Mouse (Mus musculus) monocyte, adult 2 months (primary cell): ENCODE measurements around the gene Smyd1.

Experiments
- DNase-seq, 2 experiments: peaks; one replicate each; pipeline ENCODE4 v3.0.0; 2022; ENCODE audit warnings: low spot score in 2 of 2, low read depth in 1 of 2

Smyd1 gene

DNA sequence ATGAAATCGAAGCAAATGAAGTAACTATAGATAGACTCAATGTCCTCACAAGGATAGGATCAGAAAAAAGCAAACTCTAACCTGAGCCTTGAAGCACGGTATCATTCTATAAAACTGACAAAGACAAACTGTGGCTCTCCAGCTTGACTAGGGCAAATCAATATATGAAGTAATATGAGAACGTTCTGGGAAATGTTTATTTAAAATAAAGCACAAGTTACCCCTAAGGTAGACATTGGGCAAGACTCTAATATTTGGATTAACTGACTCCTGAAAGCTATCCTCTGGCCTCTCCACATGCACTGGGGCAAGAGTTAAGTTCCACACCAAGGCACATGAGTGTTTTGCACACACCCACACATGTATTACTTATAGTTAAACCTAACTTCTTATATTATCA is 61.0 kb downstream of the Smyd1 start:
- no peak for DNase-seq

DNA sequence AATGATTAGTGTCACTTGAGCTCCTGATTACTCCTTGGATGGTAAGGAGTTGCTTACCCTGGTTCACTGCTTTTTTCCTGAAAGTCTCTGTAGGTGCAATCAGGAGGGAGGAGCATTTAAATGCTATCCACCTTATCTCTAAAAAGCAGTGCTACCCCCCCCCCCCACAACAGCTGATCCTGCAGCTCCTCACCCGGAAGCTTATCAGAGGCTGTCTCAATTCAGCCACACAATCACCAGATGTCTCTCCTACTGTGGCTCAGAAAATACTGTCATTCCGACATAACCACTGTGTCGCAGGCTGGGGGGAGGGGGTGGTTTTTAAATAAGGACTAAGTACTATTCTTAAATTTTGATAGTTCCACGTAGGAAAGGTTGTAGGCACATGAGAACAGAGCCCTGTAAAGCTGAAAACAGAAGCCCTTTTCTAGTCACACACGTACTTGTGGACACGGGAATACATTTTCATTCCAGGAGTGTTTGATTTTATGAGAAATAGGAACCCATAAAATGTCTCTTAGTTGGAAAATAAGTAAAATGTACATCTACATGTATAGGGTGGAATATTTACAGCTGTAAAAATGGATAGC is 61.9 kb downstream of the Smyd1 start:
- DNase-seq: no peak

GRCm38 (mm10) chr6:71259166-71259565 is 62.9 kb downstream of the Smyd1 start:
- no peak for DNase-seq

DNA sequence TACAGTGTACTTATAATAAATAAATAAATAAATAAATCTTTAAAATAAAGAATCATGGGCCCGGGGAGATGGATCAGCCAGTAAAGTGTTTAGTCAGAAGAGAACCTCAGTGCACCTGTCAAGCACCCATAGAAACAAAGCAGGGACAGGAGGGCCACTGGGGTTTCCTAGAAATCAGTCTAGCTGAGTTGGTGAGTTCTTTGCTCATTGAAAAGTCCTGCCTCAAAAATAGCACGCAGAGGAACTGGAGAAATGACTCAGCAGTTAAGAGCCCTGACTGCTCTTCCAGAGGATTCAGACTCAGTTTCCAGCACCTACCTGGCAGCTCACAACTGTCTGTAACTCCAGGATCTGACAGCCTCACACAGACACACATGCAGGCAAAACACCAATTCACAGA is 63.5 kb downstream of the Smyd1 start:
- no peak for DNase-seq

DNA sequence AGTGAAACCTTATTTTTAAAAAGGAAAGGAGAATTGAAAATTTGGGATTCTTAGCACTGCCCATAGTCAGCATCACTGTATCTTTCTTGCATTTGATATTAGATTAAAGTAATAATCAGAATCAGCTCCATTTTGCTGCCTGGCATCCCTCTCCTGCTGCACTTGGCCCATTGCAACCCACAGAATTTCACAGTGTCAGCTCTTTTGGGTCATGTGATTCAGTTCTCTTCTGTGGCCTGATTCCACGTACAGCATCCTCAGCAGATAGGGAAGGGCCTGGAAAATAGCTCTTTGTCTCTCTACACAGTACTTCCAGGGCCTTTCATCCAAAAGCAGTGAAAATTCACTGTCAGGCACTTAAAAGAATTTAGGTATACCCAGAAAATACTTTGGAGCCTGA is 64.7 kb downstream of the Smyd1 start:
- DNase-seq: no peak

GRCm38 (mm10) chr6:71256166-71256565 is 65.9 kb downstream of the Smyd1 start:
- DNase-seq: no peak

GRCm38 (mm10) chr6:71254456-71254855 is 67.6 kb downstream of the Smyd1 start:
- no peak for DNase-seq

DNA sequence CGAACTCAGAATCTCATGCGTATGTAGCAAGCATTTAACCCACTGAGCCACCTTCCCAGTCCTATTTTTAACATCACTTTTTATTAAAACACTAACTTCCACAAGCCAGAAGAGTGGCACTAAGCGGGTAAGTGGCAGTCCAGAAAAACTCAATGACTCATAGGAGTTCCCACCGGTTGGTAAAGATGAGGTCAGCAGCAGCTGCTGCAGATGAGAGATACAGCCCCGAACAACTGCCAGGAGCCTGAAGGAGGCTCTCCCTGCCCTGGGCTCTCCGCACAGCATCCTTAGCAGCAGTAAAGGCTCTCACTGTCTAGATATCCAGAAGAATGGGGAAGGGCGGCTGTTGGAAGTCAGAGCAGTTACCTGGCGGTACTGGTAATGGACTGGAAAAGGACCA is 71.1 kb downstream of the Smyd1 start:
- DNase-seq: no peak

GRCm38 (mm10) chr6:71249615-71250014 is 72.4 kb downstream of the Smyd1 start:
- no peak for DNase-seq

GRCm38 (mm10) chr6:71248420-71248819 is 73.6 kb downstream of the Smyd1 start:
- DNase-seq: no peak

- no peak for DNase-seq
Measured at GRCm38 (mm10) chr6:71243258-71243657, 78.8 kb downstream of the Smyd1 start.

- no peak for DNase-seq
Measured at GRCm38 (mm10) chr6:71242811-71243210, 79.2 kb downstream of the Smyd1 start.

DNA sequence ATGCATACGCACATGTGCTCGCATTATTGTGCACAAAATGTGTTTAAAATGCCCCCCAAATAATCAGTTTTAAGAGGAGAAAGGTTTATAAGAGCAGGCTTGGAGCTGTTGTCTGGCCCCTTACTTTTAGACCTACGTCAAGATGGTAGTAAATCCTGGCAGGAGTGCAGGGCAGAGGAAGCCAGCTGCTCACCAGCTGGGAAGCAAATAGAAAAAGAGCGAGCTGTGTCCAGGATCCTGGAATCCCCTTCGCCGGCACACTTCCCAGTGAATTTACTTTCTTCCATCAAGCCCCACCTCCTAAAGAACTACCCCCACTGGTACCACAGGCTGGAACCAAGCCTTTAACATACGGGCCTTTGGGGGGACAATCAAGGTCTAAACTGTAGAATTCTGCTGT is 81.2 kb downstream of the Smyd1 start:
- DNase-seq: no peak

GRCm38 (mm10) chr6:71239069-71239750 is 82.8 kb downstream of the Smyd1 start:
- no peak for DNase-seq

GRCm38 (mm10) chr6:71237031-71237431 is 85.0 kb downstream of the Smyd1 start:
- DNase-seq: no peak

GRCm38 (mm10) chr6:71236506-71236905 is 85.5 kb downstream of the Smyd1 start:
- no peak for DNase-seq

GRCm38 (mm10) chr6:71235944-71236343 is 86.1 kb downstream of the Smyd1 start:
- DNase-seq: no peak

DNA sequence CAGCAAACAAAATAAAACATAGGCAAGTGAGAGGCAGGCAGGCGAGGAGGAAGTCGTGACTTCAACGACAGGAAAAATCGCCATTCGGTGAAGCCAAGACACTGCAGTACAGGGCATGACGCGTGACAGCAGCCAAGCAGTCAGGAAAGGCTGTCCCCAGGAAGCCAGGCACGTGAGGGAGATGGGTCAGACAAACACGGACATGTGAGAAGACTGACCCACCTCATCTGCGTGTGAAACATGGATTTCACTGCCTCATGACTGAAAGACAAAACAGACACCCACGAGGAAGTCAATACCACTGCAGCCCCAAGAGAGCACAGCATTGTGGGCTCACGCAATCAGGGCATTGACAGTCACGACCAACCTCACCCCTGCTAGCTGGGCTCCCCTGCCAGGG is 86.9 kb downstream of the Smyd1 start:
- DNase-seq: no peak

DNA sequence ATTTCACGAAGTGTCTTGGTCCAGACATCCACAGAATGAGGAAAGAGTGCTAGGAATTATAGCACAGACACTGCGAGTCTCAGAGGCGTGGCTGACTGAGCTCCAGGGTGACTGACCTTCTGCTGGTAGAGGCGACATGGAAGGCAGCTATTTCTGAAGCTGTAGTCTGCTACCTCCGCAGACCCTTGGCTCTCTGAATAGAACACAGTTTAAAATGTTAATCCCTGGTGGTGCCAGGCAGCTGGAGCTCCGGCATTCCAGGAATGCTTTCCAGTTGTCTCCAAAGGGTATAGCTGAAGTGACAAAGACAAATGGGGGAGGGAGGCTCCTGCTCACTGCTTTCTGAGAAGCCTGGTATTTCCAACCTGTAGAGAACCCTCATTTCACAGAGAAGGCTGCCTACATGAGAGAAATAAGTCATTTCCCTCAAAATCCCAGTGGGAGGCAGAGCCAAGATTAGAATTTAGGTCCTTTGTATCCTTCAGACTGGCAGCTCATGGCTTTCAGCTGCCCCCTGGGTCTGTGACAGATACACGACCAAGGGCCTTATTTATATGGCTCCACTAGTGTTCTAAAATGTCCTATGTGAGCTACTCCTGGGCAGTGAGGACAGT is 94.8 kb downstream of the Smyd1 start:
- no peak for DNase-seq

DNA sequence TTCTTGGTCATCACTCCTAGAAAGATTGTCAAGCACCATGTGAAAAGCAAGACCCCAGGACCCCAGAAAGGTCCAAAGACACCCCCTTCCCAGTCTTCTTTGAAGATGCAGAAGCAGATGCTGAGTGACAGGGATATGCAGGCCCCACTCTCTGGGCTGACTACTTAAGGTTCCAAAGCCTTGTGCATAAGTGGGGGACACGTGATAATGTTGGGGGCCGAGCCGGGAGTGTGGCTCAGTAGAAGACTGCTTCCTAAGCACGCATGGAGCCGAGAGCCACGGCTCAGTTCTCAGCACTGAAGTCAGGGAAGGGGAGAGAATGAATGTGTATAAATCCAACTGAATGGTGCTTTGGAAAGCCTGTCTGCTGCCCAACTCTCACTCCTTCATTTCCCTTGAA is 95.5 kb downstream of the Smyd1 start:
- no peak for DNase-seq

DNA sequence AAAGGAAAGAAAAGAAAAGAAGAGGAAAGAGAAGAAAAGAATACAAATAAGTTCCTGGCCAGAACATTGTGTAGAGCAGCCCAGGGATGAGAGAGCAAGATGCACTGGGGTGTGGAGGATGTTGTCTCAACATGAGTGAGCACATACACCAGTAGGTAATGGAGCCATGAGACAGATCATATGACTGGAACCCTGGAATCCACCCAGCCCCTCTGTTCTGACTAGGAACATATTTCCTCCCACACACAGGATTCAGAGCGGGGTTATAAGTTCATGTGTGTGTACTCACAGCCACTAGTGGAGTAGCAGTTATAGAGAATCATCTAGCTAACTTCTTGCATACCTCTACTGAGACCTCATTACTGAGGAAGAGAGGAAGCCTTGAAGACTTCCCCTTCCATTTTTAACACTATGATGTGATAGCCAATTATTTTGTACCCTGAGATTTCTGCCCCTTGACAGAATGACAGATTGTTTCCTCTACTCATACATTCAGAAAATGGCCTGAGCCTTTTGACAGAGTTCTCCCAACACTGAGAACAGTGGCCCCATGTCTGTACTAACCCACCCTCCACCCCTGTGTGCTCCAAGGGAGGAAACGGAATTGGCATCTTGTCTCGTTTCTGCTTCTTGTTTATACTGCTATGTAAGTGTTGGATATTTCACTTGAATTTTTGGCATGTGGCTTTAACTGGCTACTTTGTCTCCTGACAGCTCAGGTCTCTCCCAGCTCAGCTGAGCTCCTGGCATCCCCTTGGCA is 97.7 kb downstream of the Smyd1 start:
- DNase-seq: no peak

GRCm38 (mm10) chr6:71221501-71221900 is 100.5 kb downstream of the Smyd1 start:
- no peak for DNase-seq
